Mouse (Mus musculus) lung, adult 2 months (tissue): ENCODE data around the gene Larp1b.

Experiments
- CTCF ChIP-seq: fragments of 200-500 bp; IDR thresholded peaks from 2 replicates; pipeline ENCODE4 v1.5.1; 2011; ENCODE audit warnings: mild to moderate bottlenecking, low read length, control low read depth; ENCODE audit not compliant: insufficient read depth
- POLR2A ChIP-seq: fragments of 200-500 bp; IDR thresholded peaks from 2 replicates; pipeline ENCODE4 v1.6.1; 2011; ENCODE audit warnings: low read depth, mild to moderate bottlenecking, control low read depth, low read length, borderline replicate concordance; ENCODE audit errors: extremely low read depth

- TF ChIP-seq CTCF (no peak), POLR2A (peak; percentile 93)
Measured at GRCm38 (mm10) chr3:41082885-41083789, 133.5 kb downstream of the Larp1b start, which contains the start of gene Pgrmc2.
